Mouse (Mus musculus) urinary bladder, adult 18-20 months (tissue): ENCODE data around the gene Nav3.

Source experiments
- DNase-seq, 2 experiments: peaks; one replicate each; pipeline ENCODE4 v3.0.0; 2022; ENCODE audit warnings: low spot score in 2 of 2, mixed read lengths in 2 of 2

The Nav3 gene

GRCm38 (mm10) chr10:109843661-109844060 lies 612.3 kb downstream of the Nav3 start:
- DNase-seq = no peak

GRCm38 (mm10) chr10:109832768-109833291 lies 623.2 kb downstream of the Nav3 start:
- DNase-seq = no peak

DNA sequence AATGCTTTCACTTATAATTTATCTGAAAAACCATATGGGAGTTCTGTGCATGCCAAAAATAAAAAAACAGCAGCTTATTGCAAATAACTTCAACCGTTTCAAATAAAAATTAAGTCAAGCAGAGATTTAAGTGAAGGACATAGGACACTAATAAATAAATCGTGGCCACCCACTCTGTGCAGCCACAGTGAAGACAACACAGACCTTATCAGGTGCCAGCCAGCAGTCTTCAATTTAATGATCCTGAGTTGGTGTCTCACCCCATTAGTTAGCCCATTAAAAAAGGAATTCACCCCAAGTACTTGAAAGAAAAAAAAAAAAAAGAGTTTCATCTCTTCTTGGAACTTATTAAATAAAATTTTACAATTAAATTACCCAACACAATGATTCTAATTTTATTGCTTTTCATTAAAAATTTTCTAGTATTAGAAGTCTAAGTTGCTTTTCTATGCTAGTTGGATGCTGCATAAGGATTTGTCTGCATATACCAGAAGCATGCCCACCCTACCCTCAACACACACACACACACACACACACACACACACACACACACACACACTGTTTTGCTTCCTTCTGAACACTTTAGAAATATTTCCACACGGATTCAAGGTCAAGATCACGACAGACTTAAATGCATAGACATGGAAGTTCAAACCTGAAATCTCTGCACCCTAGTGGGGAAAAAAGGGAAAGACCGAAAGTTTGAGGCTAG lies 649.1 kb downstream of the Nav3 start:
- no peak for DNase-seq

DNA sequence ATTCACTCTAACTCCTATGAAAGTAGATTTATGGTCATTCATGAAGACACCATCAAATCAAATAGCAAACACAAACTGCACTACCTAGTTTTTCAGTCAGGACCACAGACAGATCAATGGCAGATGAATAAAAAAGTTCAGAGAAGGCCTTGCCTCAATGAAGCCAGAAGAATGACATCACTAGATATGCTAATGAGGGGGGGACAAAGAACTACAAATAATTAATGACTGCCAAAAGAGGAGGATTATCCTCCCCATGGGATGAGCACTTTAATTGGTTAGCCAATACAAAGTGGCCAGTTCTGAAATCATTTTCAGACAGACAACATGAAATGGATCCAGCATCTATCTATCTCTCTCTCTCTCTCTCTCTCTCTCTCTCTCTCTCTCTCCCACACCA lies 652.6 kb downstream of the Nav3 start:
- DNase-seq = no peak

DNA sequence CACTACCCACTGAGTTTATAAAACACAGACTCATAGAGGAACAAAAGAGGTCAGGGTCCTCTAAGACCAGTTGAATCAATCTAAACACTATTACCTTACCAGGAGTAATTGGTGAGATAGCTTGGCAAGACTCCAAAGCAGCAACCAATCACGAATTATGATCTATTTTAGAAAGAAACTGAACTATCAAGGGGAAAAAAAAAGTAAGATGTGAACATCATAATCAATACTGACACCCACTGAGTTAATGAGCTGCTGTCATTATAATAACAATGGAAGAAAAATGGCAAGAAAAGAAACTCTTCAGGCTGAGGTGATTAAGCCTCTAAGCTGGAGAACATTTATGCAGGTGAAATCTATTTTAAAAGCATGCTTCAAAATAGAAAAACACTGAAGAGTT lies 653.8 kb downstream of the Nav3 start:
- no peak for DNase-seq

DNA sequence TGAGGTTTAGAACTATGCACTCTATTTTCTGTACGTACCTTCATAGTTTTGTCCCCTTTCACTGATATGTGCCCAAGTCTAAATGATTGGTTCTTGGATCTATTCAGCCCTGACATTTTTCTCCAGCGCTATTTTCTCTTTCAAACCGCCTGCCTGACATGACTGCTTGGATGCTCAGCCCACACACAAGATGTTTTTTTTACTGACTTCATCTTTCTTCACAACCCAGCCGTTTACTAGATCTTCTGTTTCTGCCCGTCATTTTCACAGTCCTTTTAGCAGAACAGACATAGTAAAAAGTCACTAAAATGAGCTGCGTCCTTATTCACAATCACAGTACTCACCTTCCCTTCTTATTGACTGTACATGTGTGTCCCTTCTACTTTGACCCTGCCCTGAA lies 656.8 kb downstream of the Nav3 start:
- DNase-seq = no peak

GRCm38 (mm10) chr10:109796981-109797380 lies 659.0 kb downstream of the Nav3 start:
- DNase-seq = no peak

- DNase-seq = no peak
These were observed 662.5 kb downstream of the Nav3 start for GRCm38 (mm10) chr10:109793491-109793890.

DNA sequence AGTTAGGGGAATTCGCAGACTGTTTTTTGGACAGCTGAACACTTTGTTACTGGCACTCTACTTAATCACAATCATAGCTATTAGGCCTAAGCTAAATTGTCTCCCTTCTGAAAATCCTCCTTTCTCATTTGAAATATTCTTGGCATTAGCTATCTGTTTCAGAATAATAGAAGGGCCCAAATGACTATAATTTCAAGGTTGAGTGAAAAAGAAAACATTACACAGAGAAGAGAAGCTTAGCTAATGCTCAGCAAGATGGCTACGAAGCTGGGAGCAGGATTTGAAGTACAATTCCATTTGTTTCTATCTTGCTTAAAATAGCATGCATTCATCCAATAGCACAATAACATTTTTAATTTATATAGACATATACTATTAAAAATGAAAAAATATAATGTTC lies 667.3 kb downstream of the Nav3 start:
- no peak for DNase-seq

DNA sequence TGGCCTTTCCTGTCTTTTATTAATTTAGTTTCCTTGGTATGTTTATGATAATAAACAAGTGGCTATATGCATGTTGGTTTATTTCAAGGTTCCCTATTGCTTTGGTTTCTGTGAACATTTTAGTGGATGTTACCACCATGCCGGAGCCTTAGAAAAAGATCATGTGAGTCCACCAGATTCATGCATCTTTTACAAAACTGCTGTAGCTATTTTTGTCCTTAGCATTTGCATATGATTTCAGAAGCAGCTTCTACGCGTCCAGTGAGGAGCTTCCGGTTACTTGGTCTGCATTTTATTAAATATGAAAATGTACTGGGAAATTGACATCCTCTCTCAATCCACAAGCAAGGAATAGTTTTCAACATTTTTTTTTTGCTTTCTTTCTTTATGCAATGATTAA lies 676.9 kb downstream of the Nav3 start:
- no peak for DNase-seq

DNA sequence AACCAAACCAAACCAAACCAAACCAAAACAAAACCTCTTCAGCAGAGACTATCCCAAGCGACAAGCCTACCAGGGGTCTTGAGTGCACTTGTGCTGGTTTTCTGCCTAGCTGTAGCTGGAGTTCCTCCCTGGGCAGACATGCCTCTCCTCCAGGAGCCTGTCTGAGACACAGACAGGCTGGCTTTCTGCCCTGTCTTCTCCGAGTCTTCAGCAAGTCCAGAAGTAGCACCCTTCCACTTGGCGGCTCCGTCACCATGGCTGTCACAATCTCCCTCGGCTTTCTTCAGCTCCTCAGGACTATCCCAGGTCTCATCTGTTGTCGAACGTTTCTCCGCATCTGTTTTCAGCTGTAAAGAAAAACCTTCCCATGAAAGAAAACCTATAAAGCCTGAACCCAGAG lies 686.9 kb downstream of the Nav3 start:
- no peak for DNase-seq

DNA sequence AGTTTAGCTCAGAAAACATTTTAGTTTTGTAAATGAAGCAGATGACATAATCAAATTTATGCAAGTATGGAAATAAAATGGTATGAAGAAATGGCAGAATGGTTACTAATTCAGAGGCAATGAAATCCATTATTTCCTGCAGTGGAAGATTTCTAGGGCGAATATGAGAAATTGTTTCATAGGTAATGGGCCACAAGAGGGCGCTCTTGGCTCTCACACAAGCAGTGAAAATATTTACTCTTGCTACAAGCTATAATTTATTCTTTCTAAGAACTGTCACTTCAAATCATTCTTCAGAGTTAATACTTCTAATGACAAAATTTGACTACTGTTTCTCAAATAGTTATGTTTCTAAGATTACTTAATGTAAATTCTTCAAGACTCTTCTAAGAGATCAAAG lies 690.4 kb downstream of the Nav3 start:
- DNase-seq = peak in 1 of 2 experiments; percentile 15

DNA sequence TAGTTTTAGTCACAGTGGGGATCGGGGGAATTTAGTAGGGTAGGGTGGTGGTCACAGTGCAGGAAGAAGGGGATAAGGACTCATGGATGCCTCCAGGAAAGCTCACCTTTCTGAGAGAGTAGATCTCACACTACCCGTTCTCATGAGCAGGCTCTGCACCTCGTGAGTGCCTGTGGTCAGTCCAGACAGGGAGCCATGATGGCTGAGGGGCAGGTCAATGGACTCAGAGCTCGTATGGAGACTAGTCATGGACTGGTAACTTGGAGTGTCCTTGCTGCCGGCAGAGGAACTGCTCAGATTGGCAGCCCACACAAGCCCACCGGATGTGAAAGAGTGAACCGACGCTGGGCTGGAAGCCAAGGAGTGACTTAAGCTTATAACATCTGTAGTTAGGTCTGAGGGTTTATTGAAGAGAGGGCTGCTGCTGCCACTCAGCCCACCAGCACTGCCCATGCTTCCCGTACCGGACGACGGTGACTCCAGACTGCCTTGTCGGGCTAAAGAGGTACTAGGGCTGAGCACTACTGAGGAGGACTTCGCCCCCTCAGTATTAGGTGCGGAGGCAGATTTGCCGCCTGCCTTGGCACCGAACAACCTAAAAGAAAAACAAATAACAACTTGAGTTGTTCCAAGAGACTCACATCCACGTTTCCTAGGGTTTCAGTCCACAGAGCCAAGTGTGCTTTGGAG lies 691.4 kb downstream of the Nav3 start:
- no peak for DNase-seq

DNA sequence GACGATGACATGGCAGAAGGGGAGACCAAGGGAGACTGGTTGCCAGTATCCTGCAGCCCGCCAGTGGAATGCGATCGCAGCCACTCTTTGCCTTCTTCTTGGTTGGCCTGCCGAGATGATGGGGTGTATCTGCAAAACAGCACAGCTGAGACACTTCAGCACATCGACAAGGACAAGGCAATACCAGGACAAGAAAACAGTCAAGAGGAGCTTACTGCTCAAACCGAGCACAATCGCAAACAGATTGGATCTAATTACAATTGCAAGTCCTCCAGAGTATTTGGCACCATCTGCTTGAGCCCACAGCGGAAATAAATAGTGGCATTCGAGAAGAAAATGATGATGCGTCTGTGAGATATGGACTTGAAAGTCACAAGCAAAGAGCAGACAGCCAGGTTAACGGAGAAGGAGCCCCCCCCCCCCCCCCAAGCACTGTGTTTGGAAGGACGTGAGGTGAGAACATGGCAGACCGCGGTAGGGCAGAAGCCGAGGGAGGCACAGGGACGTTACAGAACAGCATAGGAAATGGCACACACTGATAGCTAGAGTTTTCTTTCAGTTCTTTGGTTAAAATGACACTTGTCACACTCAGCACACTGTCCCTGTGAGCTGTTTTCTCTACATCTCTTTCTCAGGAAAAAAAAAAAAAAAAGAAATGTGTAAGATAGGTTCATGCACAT lies 696.9 kb downstream of the Nav3 start:
- no peak for DNase-seq

GRCm38 (mm10) chr10:109746901-109747300 lies 709.1 kb downstream of the Nav3 start:
- no peak for DNase-seq

DNA sequence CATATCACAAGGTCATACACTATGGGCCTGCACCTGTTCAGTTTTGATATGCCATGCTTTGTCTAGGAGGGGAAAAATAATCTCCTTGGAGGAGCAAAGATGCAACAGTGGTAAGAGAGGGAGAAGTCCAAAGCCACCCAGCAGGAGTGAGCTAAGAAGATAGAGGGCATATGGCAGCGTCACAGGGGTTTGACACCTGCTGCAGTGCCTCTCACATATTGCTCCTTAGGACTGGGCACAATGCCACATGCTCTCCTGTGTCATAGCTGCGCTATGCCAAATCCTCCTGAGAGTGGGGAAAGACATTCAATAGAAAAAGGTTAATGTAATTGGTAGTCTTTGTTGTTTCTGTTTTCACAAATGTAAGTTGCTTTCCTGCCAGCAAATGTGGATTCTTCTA lies 714.3 kb downstream of the Nav3 start:
- no peak for DNase-seq

GRCm38 (mm10) chr10:109740326-109740725 lies 715.7 kb downstream of the Nav3 start:
- DNase-seq = no peak

GRCm38 (mm10) chr10:109723646-109724045 lies 732.4 kb downstream of the Nav3 start:
- DNase-seq = no peak

GRCm38 (mm10) chr10:109718808-109719207 lies 737.2 kb downstream of the Nav3 start:
- no peak for DNase-seq

DNA sequence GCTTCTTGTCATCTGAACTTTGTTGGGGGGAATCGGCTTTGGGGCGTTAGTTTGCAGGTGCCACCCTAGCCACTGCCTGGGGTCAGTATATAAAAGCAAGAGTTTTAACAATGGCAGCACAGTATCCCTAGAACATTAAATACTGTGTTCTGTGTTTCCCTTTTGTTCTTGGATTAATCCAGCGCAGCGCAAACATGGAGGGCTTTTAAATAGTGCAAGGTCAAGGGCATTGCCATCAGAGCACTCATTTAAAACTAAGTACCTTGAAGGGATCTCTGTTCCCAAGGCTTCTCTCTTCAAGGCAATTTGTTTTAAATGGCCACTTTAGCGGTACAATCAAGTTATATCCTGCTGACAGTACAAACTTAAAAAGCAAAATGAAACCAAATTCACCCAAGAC lies 737.6 kb downstream of the Nav3 start:
- DNase-seq = no peak

- no peak for DNase-seq
These were observed 743.0 kb downstream of the Nav3 start for GRCm38 (mm10) chr10:109713001-109713400.

GRCm38 (mm10) chr10:109699771-109700335 lies 756.2 kb downstream of the Nav3 start:
- DNase-seq = no peak
